7 mouse cellular contexts compared by ENCODE assay signal in the genomic region with DNA sequence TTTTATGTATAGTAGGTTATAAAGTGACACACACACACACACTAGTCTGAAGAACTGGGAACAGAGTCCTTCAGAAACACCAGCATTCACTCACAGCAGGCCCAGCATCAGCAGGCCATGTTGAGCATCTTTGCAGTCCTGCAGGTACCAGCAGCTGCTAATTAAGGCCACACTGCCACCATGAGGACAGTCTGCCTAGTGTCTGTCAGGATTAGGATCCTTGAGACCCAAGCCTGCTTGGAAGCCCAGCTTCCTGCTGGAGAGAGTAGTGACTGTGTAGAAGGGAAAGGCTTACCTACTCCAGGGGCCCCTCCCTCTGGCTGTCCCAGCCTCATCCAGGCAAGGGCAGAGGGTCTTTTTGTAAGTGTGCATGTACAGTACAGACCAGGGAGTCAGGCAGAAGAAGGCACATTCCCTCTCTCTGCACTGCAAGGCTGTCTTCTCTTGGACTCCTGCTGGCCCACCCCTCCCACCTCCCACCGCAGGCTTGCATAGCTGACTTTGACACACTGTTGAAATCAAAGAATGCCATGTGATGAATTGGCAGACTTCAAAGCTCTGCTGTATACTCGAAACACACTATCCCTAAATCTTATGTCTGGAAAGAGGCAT. TPM values are rescaled to one million over a fixed set of nuclear protein-coding genes. Genes with fewer than 3 reads are reported as not detected.
DNase-seq lines count a peak whose midpoint lies in the region; ATAC-seq and TF ChIP-seq lines count a peak whose summit lies in the region.

No protein-coding gene starts in this region.

- H3K36me3 ChIP-seq in intestine, embryonic 14.5 days (ENCODE audit: control insufficient read depth, insufficient read depth, low read length) = no peaks in the 10 kb centered on the region
- H3K36me3 ChIP-seq in midbrain, embryonic 10.5 days = no peaks in the 10 kb centered on the region
- no peaks in the 10 kb centered on the region for H3K36me3 ChIP-seq in spleen, adult 2 months (ENCODE audit: control insufficient read depth, insufficient read depth, low read length)

- intact Hi-C loops in gastrocnemius, postnatal 36 days (cut with DNase I) = loop anchor here (2.0 to 5.0 kb wide), 4 partner anchors 189 to 315 kb away; a partner anchor contains a TSS

- H3K4me3 ChIP-seq in intestine, embryonic 14.5 days (ENCODE audit: low read depth, low read length) = no peak overlapping the region
- no peak overlapping the region for H3K4me3 ChIP-seq in midbrain, embryonic 10.5 days
- H3K4me3 ChIP-seq in spleen, adult 2 months (ENCODE audit: extremely low read depth, insufficient read depth, insufficient read length) = no peak overlapping the region

- no peaks in the 10 kb centered on the region for H3K9me3 ChIP-seq in intestine, embryonic 14.5 days (ENCODE audit: control insufficient read depth, low read length)
- no peaks in the 10 kb centered on the region for H3K9me3 ChIP-seq in midbrain, embryonic 10.5 days (replicated peaks)

- no peak overlapping the region for H3K9ac ChIP-seq in intestine, embryonic 14.5 days (ENCODE audit: low read length)

- peak; percentile 37; the same call in 1 of the 2 replicates for TF ChIP-seq CTCF in spleen, adult 2 months (IDR thresholded peaks at IDR 0.05; ENCODE audit: extremely low read depth, insufficient read depth, insufficient read length, insufficient replicate concordance)

- H3K27ac ChIP-seq in intestine, embryonic 14.5 days (ENCODE audit: low read depth) = no peak overlapping the region
- H3K27ac ChIP-seq in midbrain, embryonic 10.5 days (replicated peaks) = no peak overlapping the region
- H3K27ac ChIP-seq in spleen, adult 2 months (ENCODE audit: insufficient read depth, low read length) = no peak overlapping the region

- H3K4me1 ChIP-seq in intestine, embryonic 14.5 days (replicated peaks; ENCODE audit: control insufficient read depth, insufficient read depth, low read length) = no peaks in the 10 kb centered on the region
- 0 out of 2 replicates have a peak, but pooled peaks cover 3% of the 10 kb centered on the region for H3K4me1 ChIP-seq in midbrain, embryonic 10.5 days
- no peaks in the 10 kb centered on the region for H3K4me1 ChIP-seq in spleen, adult 2 months (ENCODE audit: control insufficient read depth, insufficient read depth, insufficient read length)

- no peaks in the 10 kb centered on the region for H3K27me3 ChIP-seq in intestine, embryonic 14.5 days (replicated peaks; ENCODE audit: control insufficient read depth, insufficient read depth, low read length)
- no peaks in the 10 kb centered on the region for H3K27me3 ChIP-seq in midbrain, embryonic 10.5 days (ENCODE audit: low read depth, poor library complexity, severe bottlenecking)
- no peaks in the 10 kb centered on the region for H3K27me3 ChIP-seq in spleen, adult 2 months (ENCODE audit: control insufficient read depth, insufficient read depth, low read length)

- no peak for TF ChIP-seq POLR2A in spleen, adult 2 months (IDR thresholded peaks at IDR 0.05; ENCODE audit: low read depth, low read length)

- ATAC-seq in intestine, embryonic 14.5 days (replicated peaks; ENCODE audit: low FRiP score, low TSS enrichment, low read depth) = peak; percentile 84

- WGBS in intestine, embryonic 14.5 days = 23% methylated on average over 2 of the region's 2 CpGs
- 63% methylated on average over 2 of the region's 2 CpGs for WGBS in midbrain, embryonic 10.5 days
- WGBS in spleen, adult 2 months = 62% methylated on average over 2 of the region's 2 CpGs

- DNase-seq in adrenal gland, adult 2 months = peak; percentile 84
- peak; percentile 84 for DNase-seq in embryo, embryonic 11 days
- DNase-seq in gastrocnemius, postnatal 36 days = peak; percentile 36 to 61
- DNase-seq in intestine, embryonic 14.5 days (ENCODE audit: low spot score) = peak; percentile 66
- peak; percentile 8 to 80 for DNase-seq in left cerebral cortex, adult 9 months (ENCODE audit: low spot score in 2 of 2)
- peak; percentile 64 for DNase-seq in midbrain, embryonic 10.5 days (ENCODE audit: low spot score)
- DNase-seq in spleen, adult 2 months (ENCODE audit: low read depth in 1 of 2, low spot score in 2 of 2) = peak in 1 of 2 experiments; percentile 33

- no peak overlapping the region for H3K4me2 ChIP-seq in intestine, embryonic 14.5 days (ENCODE audit: low read length)

RNA-seq across cellular contexts. Expression of a gene that starts 27.6 kb away (rescaled TPM):
- total RNA-seq in adrenal gland, adult 2 months (2021) = 10 to 100 TPM; 30.6 to 31.2 TPM
- 3.0 and 5.0 TPM in 2 replicates for polyA plus RNA-seq in adrenal gland, adult 2 months (2012; rRNA removed)
- 1 to 10 TPM; 2.3 to 2.9 TPM for total RNA-seq in gastrocnemius, postnatal 36 days (2021)
- 15.2 and 15.9 TPM in 2 replicates for polyA plus RNA-seq in intestine, embryonic 14.5 days (2014; fragmentation: Nextera tagmentation; extraction: Ambion mirVana)
- polyA plus RNA-seq in midbrain, embryonic 10.5 days (2016; fragmentation: Nextera tagmentation; extraction: Ambion mirVana) = 9.4 and 12.3 TPM in 2 replicates
- polyA plus RNA-seq in spleen, adult 2 months (2012; rRNA removed) = 2.3 and 2.7 TPM in 2 replicates

RNA-seq across cellular contexts. Expression of a gene that starts 54.2 kb away (rescaled TPM):
- under 1 TPM; 0.09 to 0.24 TPM for total RNA-seq in adrenal gland, adult 2 months (2021)
- polyA plus RNA-seq in adrenal gland, adult 2 months (2012; rRNA removed) = 0.10 TPM in 1 of 2 replicates, not detected in the other
- total RNA-seq in gastrocnemius, postnatal 36 days (2021) = not detected
- 0.12 and 0.26 TPM in 2 replicates for polyA plus RNA-seq in intestine, embryonic 14.5 days (2014; fragmentation: Nextera tagmentation; extraction: Ambion mirVana)
- 0.37 and 0.48 TPM in 2 replicates for polyA plus RNA-seq in midbrain, embryonic 10.5 days (2016; fragmentation: Nextera tagmentation; extraction: Ambion mirVana)
- 0.12 and 0.15 TPM in 2 replicates for polyA plus RNA-seq in spleen, adult 2 months (2012; rRNA removed)
